Mouse (Mus musculus) midbrain, postnatal 0 days (tissue): ENCODE data around the gene Klhl23. TPM values are rescaled to one million over a fixed set of nuclear protein-coding genes. Genes with fewer than 3 reads are reported as not detected.

ENCODE experiments used
- ATAC-seq: fragments of 200-750 bp; cut with Nextera tagmentation; 2 replicates; pipeline ENCODE4 v1.8.0; 2017; ENCODE audit warnings: moderate number of reproducible peaks, mild to moderate bottlenecking, moderate TSS enrichment, moderate library complexity; ENCODE audit not compliant: low FRiP score
- DNase-seq: peaks from one replicate; pipeline ENCODE4 v3.0.0-alpha.2; 2015; ENCODE audit warnings: low spot score
- H3K27ac ChIP-seq: fragments of 300-500 bp; sonication (generic); 2 replicates; pipeline ENCODE4 v1.5.1; 2014; ENCODE audit warnings: low read depth, mild to moderate bottlenecking, low read length, mixed read lengths
- H3K27me3 ChIP-seq: fragments of 300-500 bp; sonication (generic); 2 replicates; pipeline ENCODE4 v1.6.1; 2014; ENCODE audit warnings: low read length, control low read depth, mixed read lengths; ENCODE audit not compliant: insufficient read depth
- H3K36me3 ChIP-seq: fragments of 300-500 bp; sonication (generic); 2 replicates; pipeline ENCODE4 v1.6.1; 2014; ENCODE audit warnings: low read length, control low read depth, mixed read lengths; ENCODE audit not compliant: insufficient read depth
- H3K4me1 ChIP-seq: fragments of 300-500 bp; sonication (generic); 2 replicates; pipeline ENCODE4 v1.6.1; 2014; ENCODE audit warnings: mild to moderate bottlenecking, control low read depth, antibody characterized with exemption, low read length, mixed read lengths; ENCODE audit not compliant: insufficient read depth
- H3K4me2 ChIP-seq: fragments of 300-500 bp; sonication (generic); 2 replicates; pipeline ENCODE4 v1.6.1; 2014; ENCODE audit warnings: low read depth, mild to moderate bottlenecking, low read length, mixed read lengths; ENCODE audit not compliant: poor library complexity, severe bottlenecking
- H3K4me3 ChIP-seq: fragments of 300-500 bp; sonication (generic); 2 replicates; pipeline ENCODE4 v1.5.1; 2014; ENCODE audit warnings: low read depth, mild to moderate bottlenecking, low read length, moderate library complexity
- H3K9ac ChIP-seq: fragments of 300-500 bp; sonication (generic); replicated peaks from 2 replicates; pipeline ENCODE4 v1.6.1; 2014; ENCODE audit warnings: mild to moderate bottlenecking, low read length, moderate library complexity, mixed read lengths; ENCODE audit not compliant: poor library complexity, severe bottlenecking
- H3K9me3 ChIP-seq: fragments of 300-500 bp; sonication (generic); 2 replicates; pipeline ENCODE4 v1.6.1; 2016; ENCODE audit warnings: low read length, control low read depth
- CTCF ChIP-seq: IDR thresholded peaks from 2 replicates; pipeline ENCODE4 v1.5.1; 2016; ENCODE audit warnings: antibody characterized with exemption, mild to moderate bottlenecking
- WGBS: fragments of 180-500 bp; shearing (Covaris S2); extraction: QIAGEN DNeasy Blood & Tissue Kit; methylation state at CpG from one replicate; pipeline ENCODE4 v1.1.7; 2014; 5-methylcytosine and 5-hydroxymethylcytosine counted together
- polyA plus RNA-seq: library from polyadenylated mRNA; unstranded; fragments of >200 nt; fragmentation: Nextera tagmentation; extraction: Ambion mirVana; gene quantifications from 2 replicates; pipeline ENCODE4 v1.2.1, GENCODE M21; 2015
- total RNA-seq: library from RNA; depleted of rRNA; stranded (reverse); fragments of >200 nt; gene quantifications from 2 replicates; pipeline ENCODE4 v1.2.3, GENCODE M21; 2014

The Klhl23 gene
- total and polyA plus RNA-seq, 2 experiments from 2014 or later = 99.2 to 147 TPM

DNA sequence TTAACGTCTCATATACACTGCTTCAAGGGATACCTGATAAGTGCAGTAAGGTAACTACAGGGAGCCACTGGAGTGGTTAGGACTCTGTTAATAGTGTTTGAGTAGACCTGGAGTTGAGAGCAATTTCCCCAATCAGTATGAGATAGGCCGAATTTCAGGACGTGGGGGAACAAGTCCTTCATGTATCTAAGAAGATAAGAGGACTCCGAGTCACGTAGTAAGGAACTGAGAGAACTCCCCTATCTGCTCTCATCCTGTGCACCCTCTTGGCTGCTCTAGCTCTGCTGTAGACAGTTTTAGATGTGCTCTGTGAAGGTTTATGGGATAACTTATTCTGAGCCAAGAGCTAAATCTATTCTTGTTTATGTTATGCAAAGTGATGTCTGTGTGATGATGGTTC, 5.2 kb upstream of the Klhl23 start:
- no peak for DNase-seq
- peaks cover 2% of the 10 kb centered on the region; the same call in 1 of the 2 replicates for H3K4me1 ChIP-seq
- TF ChIP-seq CTCF = no peak
- H3K9ac ChIP-seq = no peak overlapping the region
- H3K36me3 ChIP-seq = no peaks in the 10 kb centered on the region
- H3K27ac ChIP-seq = no peak overlapping the region
- H3K4me2 ChIP-seq = no peak overlapping the region
- no peak for ATAC-seq
- H3K9me3 ChIP-seq = no peaks in the 10 kb centered on the region
- 85% methylated on average over 5 of the region's 5 CpGs for WGBS
- no peaks in the 10 kb centered on the region for H3K27me3 ChIP-seq
- H3K4me3 ChIP-seq = no peak overlapping the region

DNA sequence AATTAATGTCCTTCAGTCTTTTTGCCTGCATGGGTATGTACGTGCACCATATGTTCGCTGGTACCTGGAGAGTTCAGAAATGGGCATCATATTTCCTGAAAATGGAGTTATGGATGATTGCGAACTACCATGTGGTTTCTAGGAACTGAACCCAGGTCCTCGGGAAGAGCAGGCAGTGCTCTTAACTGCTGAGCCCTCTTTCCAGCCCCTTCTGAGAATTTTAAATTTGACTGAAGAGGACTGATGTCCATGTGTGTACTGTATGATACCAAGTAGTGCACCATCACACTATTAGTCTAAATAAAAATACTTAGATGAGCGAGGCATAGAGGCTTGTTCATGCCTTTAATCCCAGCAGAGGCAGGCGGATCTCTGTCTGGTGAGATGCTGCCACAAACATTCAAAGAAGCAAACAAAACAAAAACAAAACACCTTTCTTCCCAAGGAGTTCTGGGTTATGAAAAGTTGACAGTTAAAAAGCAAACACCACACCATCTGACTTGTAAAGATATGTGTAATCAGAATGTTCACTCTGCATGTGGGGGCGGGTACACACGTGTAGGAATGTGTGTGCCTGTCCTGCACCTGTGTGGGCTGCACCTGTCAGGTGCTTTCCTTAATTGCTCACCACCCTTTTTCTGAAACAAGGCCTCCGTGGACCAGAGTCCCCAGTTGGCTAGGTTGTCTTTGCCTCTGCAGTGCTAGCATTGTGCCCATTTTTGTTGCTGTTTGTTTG, 3.2 kb upstream of the Klhl23 start:
- Histone ChIP-seq H3K27me3 (no peaks in the 10 kb centered on the region), H3K4me3 (no peak overlapping the region), H3K9me3 (no peaks in the 10 kb centered on the region), H3K27ac (no peak overlapping the region), H3K36me3 (no peaks in the 10 kb centered on the region), H3K9ac (no peak overlapping the region), H3K4me1 (peaks cover 5% of the 10 kb centered on the region; the same call in 1 of the 2 replicates), H3K4me2 (no peak overlapping the region)
- ATAC-seq = no peak
- no peak for DNase-seq
- WGBS = 85% methylated on average over 9 of the region's 9 CpGs
- no peak for TF ChIP-seq CTCF

DNA sequence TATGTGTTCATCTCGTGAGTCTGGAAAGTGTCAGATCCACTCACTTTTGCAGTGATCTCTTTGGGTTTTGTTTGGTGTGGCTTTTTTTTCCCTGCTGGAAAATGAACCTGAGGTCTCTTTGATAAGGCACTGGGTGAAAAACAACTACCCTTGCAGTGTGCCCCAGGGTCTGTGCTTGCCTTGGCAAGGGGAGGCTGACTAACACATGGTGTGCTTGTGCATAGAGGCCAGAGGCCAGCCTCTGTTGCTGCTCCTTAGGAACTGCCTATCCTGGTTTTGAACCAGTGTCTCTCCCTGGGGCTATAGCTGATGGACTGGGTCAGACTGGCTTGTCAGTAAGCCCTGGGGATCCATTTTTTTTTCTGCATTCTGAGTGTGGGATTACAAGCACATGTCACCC, 1.5 kb upstream of the Klhl23 start:
- WGBS = 87% methylated on average over 1 of the region's 1 CpGs

DNA sequence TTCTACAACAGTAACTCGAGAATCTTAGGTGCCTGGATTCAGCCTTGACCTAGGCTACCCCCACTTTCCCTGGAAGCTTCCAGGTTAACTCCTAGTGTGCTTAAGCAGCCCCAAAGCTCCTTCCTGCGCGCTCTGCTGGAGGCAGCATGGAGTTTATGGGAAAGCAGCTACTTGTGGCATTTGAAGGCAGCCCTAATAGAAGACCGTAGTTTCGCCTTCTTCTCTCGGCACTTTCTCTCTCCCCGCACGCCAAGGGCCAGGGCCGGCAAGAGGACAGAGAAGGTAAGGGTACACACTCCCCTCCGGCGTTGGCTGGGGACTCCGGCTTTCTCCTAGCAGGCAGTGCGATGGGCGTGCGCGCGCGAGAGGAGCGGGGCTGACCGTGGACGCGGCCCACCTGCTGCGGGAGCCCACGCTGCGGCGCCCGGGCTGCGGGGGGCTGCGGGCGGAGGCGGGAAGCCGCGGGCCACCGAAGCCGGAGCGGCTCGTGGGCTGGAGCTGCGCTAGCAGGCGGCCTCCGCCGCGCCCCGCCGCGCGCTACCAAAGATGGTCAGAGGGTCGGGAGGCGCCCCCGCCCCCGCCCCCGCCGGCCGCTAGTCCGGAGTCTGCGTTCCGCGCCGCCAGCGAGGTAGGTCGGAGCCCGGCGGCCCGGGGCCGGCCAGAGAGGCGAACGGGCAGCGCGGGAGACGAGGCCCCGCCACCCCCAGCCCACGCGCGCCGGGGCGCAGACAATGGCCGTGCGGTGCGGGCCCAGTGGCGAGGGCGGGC, 801 bp downstream of the Klhl23 start:
- peak; percentile 55 for DNase-seq
- peak; percentile 49 for TF ChIP-seq CTCF
- H3K27me3 ChIP-seq = no peaks in the 10 kb centered on the region
- H3K9me3 ChIP-seq = no peaks in the 10 kb centered on the region
- H3K27ac ChIP-seq = peak overlapping the region; percentile 99
- H3K9ac ChIP-seq = peak overlapping the region; percentile 99
- peak overlapping the region; percentile 85 for H3K4me3 ChIP-seq
- peak; percentile 82 for ATAC-seq
- WGBS = 1% methylated on average over 41 of the region's 80 CpGs
- no peaks in the 10 kb centered on the region for H3K36me3 ChIP-seq
- H3K4me1 ChIP-seq = peaks cover 18% of the 10 kb centered on the region
- H3K4me2 ChIP-seq = peak overlapping the region; percentile 61

More for the DNA sequence above, 1.5 kb upstream of the Klhl23 start:
- H3K9ac ChIP-seq = no peak overlapping the region
- H3K4me1 ChIP-seq = peaks cover 13% of the 10 kb centered on the region; the same call in 1 of the 2 replicates
- no peak for DNase-seq
- H3K27me3 ChIP-seq = no peaks in the 10 kb centered on the region
- no peak overlapping the region for H3K4me3 ChIP-seq
- TF ChIP-seq CTCF = no peak
- no peak overlapping the region for H3K27ac ChIP-seq
- H3K36me3 ChIP-seq = no peaks in the 10 kb centered on the region
- no peak for ATAC-seq
- no peak overlapping the region for H3K4me2 ChIP-seq
- H3K9me3 ChIP-seq = no peaks in the 10 kb centered on the region

DNA sequence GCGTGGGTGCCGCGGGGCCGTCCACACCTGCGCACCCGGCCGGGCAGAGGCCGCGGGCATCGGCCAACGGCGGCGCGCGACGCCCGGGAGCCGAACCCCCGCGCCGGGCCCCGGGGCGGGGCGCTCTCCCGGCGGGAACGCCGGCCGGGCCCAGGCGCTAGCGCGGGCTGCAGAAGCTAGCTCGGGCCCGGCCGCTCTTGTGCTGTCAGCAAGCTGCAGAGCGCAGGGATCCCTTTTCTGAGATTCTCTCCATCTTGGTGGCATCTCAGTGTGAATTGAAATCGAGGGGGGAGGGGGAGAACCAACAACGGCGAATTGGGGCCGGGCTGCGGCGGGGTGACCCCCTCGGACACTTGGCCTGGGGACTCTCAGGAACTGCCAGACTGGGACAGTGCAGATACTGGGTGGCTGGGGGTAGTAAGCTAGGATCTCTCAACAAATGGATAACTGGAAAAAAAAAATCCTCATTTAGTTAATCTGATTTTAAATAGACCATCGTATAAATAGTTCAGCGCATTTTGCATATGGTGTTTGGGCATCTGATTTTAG, 1.5 kb downstream of the Klhl23 start:
- ATAC-seq (peak; percentile 78), DNase-seq (peak; percentile 74)
- H3K36me3 ChIP-seq = no peaks in the 10 kb centered on the region
- TF ChIP-seq CTCF = no peak
- H3K27ac ChIP-seq = peak overlapping the region; percentile 99
- H3K9ac ChIP-seq = peak overlapping the region; percentile 99
- peaks cover 18% of the 10 kb centered on the region for H3K4me1 ChIP-seq
- peak overlapping the region; percentile 61 for H3K4me2 ChIP-seq
- no peaks in the 10 kb centered on the region for H3K9me3 ChIP-seq
- H3K4me3 ChIP-seq = peak overlapping the region; percentile 85
- WGBS = 2% methylated on average over 25 of the region's 45 CpGs
- no peaks in the 10 kb centered on the region for H3K27me3 ChIP-seq

DNA sequence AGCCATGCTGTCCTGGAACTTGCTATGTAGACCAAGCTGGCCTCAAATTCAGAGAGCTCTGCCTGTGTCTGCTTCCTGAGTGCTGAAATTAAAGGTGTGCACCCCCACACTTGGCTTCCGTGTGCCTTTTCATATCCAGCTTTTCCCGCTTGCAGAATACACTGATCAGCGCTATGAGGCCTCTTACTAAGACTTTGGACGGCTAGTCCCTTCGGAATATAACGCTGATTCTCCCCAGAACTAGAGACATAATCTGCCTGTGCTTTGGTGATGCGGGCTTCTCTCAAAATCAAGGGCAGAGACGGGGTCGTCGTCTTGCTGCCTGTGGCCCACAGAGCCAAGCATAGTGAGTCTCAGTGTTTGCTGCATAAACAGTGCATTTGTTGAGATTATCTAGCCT, 4.2 kb downstream of the Klhl23 start:
- H3K9ac ChIP-seq = no peak overlapping the region
- no peak overlapping the region; the same call in 1 of the 2 replicates for H3K4me3 ChIP-seq

More for the DNA sequence above, 4.2 kb downstream of the Klhl23 start:
- no peak for ATAC-seq
- Histone ChIP-seq H3K36me3 (peaks cover 7% of the 10 kb centered on the region), H3K4me2 (no peak overlapping the region), H3K4me1 (peaks cover 18% of the 10 kb centered on the region), H3K27ac (peak overlapping the region; percentile 67), H3K9me3 (no peaks in the 10 kb centered on the region), H3K27me3 (no peaks in the 10 kb centered on the region)
- no peak for DNase-seq
- WGBS = 61% methylated on average over 10 of the region's 10 CpGs
- no peak for TF ChIP-seq CTCF
